Mouse (Mus musculus) megakaryocyte, embryonic 14.5 days (primary cell): ENCODE data around the gene Nme9.

Experiments
- FLI1 ChIP-seq: IDR thresholded peaks from 2 replicates; pipeline ENCODE4 v1.6.1; 2012; ENCODE audit warnings: low read length, inconsistent platforms, mixed read lengths
- GATA1 ChIP-seq: IDR thresholded peaks from 3 replicates; pipeline ENCODE4 v1.6.1; 2012; ENCODE audit warnings: mixed read lengths, low read length, inconsistent platforms, borderline replicate concordance

- TF ChIP-seq GATA1 (no peak), FLI1 (no peak)
Measured at GRCm38 (mm10) chr9:99409280-99409679, 42.0 kb upstream of the Nme9 start.
